Mouse (Mus musculus) right cerebral cortex, postnatal 14 days (tissue): ENCODE results near the gene Lamb1.

Experiments used
- DNase-seq: peaks from one replicate; pipeline ENCODE4 v3.0.0; 2022

The Lamb1 gene

DNA sequence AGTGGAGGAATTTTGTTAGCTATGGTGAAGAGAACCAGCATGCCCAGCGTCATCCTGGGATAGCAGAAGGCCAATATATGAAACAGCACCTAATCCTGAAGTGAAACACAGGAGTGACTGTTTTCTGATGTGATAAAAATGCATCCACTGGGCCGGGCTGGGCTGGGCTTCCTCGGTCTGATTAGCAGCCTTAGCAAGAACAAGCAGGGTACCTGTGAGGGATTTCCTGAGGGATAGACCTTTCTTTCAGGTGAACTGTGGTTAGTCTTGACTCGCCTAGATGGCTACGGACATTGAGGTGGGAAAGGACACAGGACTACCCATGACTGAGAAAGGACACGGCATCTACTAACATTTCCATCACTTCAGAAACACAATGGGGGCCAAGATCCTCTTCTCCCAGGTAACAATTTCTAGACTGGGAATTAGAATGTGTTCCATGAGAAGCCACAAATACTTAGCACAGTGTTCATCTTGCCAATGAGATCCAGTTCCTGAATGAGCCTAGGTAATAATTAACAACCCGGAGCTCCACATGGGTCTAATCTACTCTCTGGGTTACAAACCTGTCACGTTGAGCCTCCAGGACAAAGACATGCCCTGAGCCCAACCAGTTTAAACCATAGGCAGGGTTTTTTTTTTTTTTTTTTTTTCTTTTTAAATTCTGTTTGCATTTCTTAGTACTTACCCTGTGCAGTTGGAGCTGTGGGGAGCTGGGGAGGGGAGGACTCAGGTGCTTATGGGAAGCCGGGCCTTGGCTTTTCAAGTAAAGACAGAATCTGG lies 8.7 kb upstream of the Lamb1 start:
- DNase-seq: no peak

DNA sequence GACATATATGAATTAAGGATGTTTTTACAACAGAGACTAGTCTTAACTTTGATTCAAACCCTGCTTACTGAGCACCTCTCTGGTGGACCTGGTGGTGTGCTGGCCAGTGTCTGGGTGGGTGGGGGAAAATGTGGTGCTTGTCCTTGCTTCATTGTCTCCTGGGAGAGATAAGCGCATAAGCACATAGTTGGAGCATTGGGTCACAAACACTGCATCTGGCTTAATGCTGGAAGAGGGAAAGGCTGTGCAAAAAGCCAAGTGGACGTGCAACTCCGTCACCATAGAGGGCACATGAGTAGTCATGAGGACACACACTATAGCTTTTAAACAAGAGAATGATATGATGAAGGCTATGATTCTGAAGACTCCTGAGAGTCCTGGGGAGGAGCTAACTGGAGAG lies 3.2 kb upstream of the Lamb1 start:
- DNase-seq: no peak

- DNase-seq: no peak
Measured at GRCm38 (mm10) chr12:31263921-31264320, 1.1 kb upstream of the Lamb1 start.

GRCm38 (mm10) chr12:31265722-31266431 lies 843 bp downstream of the Lamb1 start:
- DNase-seq: peak; percentile 19

GRCm38 (mm10) chr12:31266686-31267085 lies 1.7 kb downstream of the Lamb1 start:
- no peak for DNase-seq

DNA sequence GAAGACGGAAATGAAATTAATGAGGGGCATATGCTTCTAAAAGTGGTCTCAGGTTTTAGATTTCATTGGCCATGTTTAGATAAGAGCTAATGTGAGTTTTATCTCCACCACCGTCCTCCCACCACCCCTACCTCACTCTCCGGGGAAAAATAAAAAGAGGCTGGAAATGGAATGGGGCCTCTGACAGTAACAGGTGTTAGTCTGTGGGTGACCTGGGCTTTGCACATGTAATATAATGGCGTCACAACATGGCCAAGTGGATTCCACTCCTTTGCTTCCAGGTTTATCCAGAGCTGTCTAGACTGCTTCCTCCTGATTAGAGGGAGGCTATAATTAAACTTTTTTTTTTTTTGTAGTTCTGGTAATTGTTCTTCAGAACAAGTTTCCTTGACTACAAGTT lies 2.3 kb downstream of the Lamb1 start:
- no peak for DNase-seq

DNA sequence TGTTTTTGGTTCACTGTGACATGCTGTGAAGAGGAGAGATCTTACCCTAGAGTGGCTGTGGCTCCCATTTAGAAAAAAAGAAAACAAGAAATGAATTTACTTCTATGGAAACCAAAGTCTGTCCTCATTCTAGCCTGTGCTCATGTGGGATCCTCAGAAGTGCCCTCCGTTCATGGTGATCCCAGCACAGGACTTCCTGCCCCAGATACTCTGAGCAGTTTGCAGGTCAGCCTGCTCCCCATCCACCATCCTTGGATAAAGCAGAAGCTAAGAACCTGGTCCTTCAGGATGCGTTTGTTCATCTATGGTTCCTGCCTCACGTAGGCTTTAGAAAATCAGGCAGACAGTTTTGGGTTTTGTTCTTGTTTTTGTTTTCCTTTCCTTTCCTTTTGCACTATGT lies 3.3 kb downstream of the Lamb1 start:
- no peak for DNase-seq

GRCm38 (mm10) chr12:31269020-31269597 lies 4.1 kb downstream of the Lamb1 start:
- no peak for DNase-seq

GRCm38 (mm10) chr12:31270361-31270760 lies 5.3 kb downstream of the Lamb1 start:
- no peak for DNase-seq

- no peak for DNase-seq
Measured at GRCm38 (mm10) chr12:31270776-31271175, 5.7 kb downstream of the Lamb1 start.

GRCm38 (mm10) chr12:31271361-31272011 lies 6.5 kb downstream of the Lamb1 start:
- no peak for DNase-seq

DNA sequence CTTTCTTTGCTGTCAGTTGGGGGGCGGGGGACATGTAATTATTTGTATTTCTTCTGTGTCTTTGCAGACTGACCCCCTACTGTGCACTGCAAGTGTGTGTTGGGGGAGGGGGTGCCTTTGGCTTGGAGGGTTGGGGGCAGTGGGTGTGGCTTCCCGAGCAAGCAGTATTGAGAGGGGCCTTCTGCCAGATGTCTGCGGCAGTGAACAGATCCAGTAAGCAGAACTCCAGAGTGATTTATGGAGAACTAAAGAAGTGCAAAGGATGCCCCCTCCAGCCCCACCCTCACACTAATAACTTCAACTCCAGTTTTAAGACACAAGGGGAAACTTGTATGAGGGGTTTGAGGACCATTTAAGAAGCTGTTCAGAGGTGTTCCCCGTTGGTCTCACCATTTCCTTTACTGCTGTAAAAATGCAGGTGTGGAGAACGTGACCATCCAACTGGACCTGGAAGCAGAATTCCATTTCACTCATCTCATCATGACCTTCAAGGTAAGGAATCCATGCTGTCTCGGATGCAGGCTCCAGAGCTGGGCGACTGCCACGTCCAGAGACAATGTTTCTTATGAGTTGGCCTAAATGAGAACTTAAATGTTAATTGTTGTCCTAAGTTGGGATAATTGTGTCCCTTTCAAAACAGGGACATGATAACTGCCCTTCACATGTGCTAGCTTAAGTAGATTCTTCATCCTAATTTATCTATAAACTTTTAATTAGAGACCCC lies 7.1 kb downstream of the Lamb1 start:
- DNase-seq: no peak

DNA sequence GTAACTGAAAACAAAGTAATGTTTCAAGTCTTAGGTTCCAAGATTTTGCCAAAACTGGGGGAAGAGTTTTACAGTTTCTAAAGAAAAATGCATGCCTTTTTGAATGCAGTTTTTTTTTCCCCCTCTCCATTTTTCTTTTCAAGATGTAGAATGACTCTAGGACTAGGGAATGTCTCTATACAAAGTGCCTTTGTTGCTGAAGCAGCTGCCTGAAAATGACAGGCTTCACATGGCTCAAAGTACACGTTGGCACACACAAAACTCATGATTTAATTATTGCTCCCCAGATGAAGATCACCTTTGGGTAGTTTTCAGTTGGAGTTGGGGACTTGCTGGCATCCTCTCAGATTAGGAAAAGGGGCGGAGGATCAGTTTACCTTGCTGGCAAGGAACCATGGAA lies 7.8 kb downstream of the Lamb1 start:
- no peak for DNase-seq

DNA sequence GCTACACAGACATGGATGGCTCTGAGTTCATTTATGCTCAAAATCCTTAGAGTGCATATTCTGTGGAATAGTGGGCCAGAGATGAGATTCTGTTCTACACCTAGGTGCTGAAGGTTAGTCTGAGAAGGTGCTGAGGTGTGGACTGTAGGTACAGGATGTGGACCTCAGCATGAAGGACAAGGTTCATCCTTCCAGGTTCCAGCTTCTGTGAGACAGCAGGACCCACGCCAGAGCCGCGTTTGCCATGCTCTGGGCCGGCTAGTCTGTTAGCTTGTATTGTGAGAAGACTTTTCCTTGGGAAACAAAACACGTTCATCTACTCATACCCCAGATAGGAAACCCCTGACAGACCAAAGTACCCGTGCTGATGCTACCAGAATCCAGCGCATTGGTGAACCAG lies 8.6 kb downstream of the Lamb1 start:
- no peak for DNase-seq

DNA sequence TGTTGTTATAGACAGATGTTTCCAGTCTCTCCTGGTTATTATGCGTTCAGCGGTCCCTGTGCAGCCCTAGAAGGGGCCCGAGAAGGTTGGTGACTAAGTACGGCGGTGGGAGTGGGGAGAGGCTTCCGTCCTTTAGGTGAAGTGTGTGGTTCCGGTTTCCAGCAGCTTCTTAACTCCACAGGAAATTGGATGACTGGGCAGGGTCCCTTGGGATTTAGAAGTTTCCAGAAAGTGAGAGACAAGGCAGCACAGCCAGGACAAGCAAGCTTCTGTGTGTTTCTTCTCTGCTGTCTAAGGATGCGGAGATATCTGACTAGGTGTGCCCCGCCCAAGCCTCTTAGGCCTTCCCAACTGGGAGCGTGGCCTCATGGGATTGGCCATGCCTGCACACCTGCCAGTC lies 10.4 kb downstream of the Lamb1 start:
- no peak for DNase-seq

- no peak for DNase-seq
Measured at GRCm38 (mm10) chr12:31278270-31278669, 13.2 kb downstream of the Lamb1 start.

DNA sequence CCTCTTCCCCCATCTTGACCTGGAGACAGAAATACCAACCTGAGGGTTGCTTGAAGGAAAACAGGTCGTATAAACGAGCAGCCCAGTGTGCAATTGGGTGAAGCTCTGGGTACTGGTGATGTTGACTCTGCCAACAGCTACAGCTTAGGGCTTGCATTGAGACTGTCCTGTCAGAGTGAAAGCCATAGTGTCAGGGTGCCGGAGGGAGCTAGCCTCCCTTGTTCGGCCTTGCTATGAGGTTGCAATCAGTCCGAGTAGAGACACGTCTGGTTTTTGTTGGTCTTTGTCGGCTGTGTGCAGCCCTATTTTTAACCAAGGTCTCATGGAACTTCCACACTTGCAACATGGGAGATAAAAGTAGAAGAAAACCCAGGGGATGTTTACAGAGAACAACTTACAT lies 15.3 kb downstream of the Lamb1 start:
- no peak for DNase-seq

DNA sequence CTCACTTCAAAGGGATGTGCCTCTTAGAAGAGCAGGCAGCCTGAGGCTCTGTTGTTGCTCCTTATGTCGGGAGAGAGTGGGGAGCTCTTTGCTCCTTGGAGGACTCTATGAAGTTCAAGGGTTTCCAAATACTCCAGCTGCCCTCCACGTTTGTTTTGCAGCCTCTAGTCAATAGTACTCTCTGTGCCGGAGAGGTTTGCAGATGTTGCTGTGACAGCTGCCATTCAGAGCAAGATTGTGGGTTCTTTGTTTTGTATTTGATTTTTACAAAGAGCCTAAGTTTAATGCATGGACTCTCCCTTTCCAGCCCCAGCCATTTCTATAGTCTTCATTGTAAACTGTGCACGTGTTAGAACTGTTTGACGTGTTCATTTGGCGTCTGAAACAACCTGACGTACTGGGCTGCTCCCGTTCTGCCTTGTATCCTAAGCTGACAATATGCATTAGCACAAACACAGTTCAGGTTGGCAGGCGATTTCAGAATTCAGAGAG lies 16.1 kb downstream of the Lamb1 start:
- no peak for DNase-seq

GRCm38 (mm10) chr12:31282241-31282640 lies 17.2 kb downstream of the Lamb1 start:
- no peak for DNase-seq

DNA sequence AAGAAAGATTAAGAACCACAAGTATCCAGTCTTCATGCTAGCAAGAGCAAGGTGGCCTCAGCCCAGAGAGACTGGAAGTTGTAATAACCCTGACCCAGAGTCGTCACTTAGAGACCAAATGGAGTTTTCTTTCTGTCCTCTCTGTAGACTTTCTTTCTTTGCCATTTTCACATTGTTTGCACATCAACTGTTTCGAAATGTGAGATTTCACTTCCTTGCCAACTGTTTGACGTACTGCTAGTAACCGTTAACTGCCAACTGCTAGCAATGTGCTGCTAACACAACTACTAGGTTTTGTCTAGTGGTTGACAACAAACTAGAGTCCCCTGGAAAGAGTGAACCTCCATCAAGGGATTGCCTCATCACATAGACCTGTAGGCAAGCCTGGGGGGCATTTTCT lies 18.1 kb downstream of the Lamb1 start:
- no peak for DNase-seq

GRCm38 (mm10) chr12:31283617-31284136 lies 18.6 kb downstream of the Lamb1 start:
- DNase-seq: no peak

- no peak for DNase-seq
Measured at GRCm38 (mm10) chr12:31289046-31289445, 24.0 kb downstream of the Lamb1 start.

DNA sequence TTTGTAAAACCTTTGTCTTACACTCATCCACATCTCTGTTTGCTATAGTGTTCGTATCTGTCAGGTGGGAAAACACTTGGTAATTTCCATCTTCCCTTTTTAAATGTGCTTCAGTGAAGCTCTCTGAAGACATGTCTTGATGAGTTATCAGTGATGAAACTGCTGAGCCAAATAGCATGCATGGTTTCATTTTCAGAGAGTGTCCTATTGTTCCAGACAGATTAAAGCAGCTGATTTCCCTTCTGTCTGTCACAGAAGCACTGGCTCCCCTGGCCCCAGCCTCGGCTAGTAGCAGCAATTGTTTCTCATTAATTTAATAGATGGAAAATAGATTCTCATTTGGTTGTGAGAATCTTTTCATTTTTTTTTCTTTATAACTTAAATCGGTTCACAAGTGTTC lies 25.9 kb downstream of the Lamb1 start:
- no peak for DNase-seq
